Mouse (Mus musculus): ENCODE data around the gene Lmx1b. TPM values are rescaled to one million over a fixed set of nuclear protein-coding genes. Genes with fewer than 3 reads are reported as not detected.

The Lmx1b gene
- polyA plus RNA-seq, 1 experiment from 2014 or later: 0.34 TPM

DNA sequence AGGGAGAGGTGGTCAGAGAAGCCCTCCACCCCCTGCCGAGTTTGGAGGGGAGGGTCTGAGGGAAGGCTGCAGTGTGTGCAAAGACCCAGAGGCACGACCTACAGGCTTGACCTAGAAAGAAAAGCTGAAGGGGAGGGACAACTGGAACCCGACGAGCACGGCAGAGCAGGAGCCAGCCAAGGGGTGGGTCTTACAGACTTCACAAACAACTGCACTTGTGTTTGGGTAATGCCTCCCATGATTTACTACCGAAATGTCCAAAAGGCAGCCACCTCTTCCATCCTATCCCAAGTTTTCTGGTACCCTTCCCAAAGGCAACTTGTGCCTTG, 58.9 kb downstream of the Lmx1b start:
- DNase-seq (ENCODE audit: low spot score) (no peak), ATAC-seq (no peak)
- peak overlapping the region; percentile 51 for H3K4me2 ChIP-seq (ENCODE audit: low read length)
- H3K36me3 ChIP-seq (ENCODE audit: control insufficient read depth, insufficient read depth, low read length): no peaks in the 10 kb centered on the region
- H3K4me3 ChIP-seq (ENCODE audit: low read depth, low read length): 0 out of 2 replicates have a peak overlapping the region, but pooled peaks have one; percentile 22
- H3K27ac ChIP-seq (ENCODE audit: low read depth, low read length): no peak overlapping the region
- H3K27me3 ChIP-seq (replicated peaks; ENCODE audit: control insufficient read depth, insufficient read depth, low read length): peaks cover 91% of the 10 kb centered on the region
- no peaks in the 10 kb centered on the region for H3K9me3 ChIP-seq (replicated peaks; ENCODE audit: control insufficient read depth, low read length)
- H3K9ac ChIP-seq (ENCODE audit: low read length): no peak overlapping the region; the same call in 1 of the 2 replicates
- 1% methylated on average over 6 of the region's 6 CpGs for WGBS
- H3K4me1 ChIP-seq (ENCODE audit: control insufficient read depth, insufficient read depth, low read length): peaks cover 31% of the 10 kb centered on the region

DNA sequence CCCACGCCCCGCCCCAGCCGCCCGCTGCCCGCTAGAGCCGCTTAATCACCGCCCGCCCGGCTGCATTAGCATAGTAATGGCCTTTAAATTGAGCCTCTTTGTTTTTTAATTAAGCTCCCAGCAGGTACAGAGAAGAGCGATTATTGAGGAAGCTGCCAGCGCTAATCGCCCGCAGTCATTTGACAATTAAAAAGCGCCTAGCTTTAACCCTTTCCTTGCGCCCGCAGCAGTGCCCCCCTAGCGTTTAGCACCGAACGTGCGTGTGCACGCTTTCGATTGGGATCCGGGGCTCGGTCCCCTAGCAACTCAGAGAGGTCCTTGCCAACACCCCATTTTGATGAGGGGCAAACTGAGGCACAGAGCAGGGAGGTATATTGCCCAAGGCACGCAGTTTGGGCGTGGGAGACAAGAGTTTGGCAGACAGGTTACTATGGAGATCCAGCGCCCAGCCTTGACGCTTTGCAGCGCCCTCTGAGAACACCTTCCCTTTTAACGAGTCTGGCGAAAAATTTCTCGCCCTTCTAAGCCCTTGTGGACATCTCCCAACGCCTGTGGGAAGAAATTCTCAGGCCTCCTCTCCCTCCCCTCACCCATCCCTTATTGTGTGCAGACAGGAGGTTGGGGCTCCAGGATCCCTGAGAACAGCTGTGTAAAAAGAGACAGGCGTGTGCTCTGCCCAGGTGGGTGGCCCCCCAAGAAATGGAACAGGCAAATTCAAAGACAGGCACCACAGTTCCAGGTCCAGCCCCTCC, 59.4 kb downstream of the Lmx1b start:
- Histone ChIP-seq H3K27me3 (replicated peaks; ENCODE audit: control insufficient read depth, insufficient read depth, low read length) (peaks cover 88% of the 10 kb centered on the region), H3K4me1 (ENCODE audit: control insufficient read depth, insufficient read depth, low read length) (peaks cover 31% of the 10 kb centered on the region), H3K9me3 (replicated peaks; ENCODE audit: control insufficient read depth, low read length) (no peaks in the 10 kb centered on the region), H3K4me3 (ENCODE audit: low read depth, low read length) (peak overlapping the region; percentile 22), H3K4me2 (ENCODE audit: low read length) (peak overlapping the region; percentile 51), H3K36me3 (ENCODE audit: control insufficient read depth, insufficient read depth, low read length) (no peaks in the 10 kb centered on the region), H3K27ac (ENCODE audit: low read depth, low read length) (no peak overlapping the region), H3K9ac (ENCODE audit: low read length) (peak overlapping the region; percentile 25; the same call in 1 of the 2 replicates)
- DNase-seq (ENCODE audit: low spot score): peak; percentile 90
- ATAC-seq: peak; percentile 78
- WGBS: under 1% methylated on average over 34 of the region's 34 CpGs

DNA sequence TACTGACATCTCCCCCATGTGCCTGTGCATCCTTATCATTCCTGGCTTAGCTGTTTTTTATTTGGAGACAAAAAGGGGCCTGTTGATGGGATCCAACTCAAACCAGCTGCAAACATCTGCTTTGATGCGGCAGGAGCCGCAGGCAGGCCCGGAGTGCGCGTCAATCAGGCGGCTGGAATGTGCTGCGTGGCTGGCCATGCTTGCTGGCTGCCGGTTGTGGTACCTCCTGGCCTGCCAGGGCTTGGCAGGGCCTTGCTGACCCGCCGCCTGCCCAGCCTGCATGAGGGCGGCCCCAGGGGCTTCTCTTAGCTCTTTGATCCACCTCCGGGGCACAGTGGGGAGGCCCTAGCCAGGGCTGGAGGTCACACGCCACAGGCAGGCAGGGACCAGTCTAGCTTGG, 64.9 kb downstream of the Lmx1b start:
- 20% methylated on average over 13 of the region's 13 CpGs for WGBS

DNA sequence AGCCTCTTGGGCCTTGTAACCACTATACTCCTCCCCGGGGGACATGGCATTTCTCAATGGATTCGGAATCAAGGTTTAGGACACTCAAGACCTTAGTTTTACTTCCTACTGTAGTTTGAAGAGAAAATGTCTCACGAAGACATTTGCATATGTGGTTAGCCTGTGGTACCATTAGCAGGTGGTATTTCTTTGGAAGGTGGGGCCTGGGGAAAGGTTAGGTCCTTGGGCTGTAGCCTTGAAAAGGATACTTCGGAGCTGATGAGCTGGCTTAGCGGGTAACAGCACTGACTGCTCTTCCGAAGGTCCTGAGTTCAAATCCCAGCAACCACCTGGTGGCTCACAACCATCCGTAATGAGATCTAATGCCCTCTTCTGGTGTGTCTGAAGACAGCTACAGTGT, 67.2 kb downstream of the Lmx1b start:
- H3K36me3 ChIP-seq (ENCODE audit: control insufficient read depth, insufficient read depth, low read length): no peaks in the 10 kb centered on the region
- no peak overlapping the region for H3K9ac ChIP-seq (ENCODE audit: low read length)
- H3K9me3 ChIP-seq (replicated peaks; ENCODE audit: control insufficient read depth, low read length): no peaks in the 10 kb centered on the region
- ATAC-seq: no peak
- peaks cover 72% of the 10 kb centered on the region for H3K27me3 ChIP-seq (replicated peaks; ENCODE audit: control insufficient read depth, insufficient read depth, low read length)
- WGBS: 87% methylated on average over 7 of the region's 7 CpGs
- no peaks in the 10 kb centered on the region for H3K4me1 ChIP-seq (ENCODE audit: control insufficient read depth, insufficient read depth, low read length)
- no peak for DNase-seq (ENCODE audit: low spot score)
- no peak overlapping the region for H3K4me3 ChIP-seq (ENCODE audit: low read depth, low read length)
- no peak overlapping the region for H3K4me2 ChIP-seq (ENCODE audit: low read length)
- no peak overlapping the region for H3K27ac ChIP-seq (ENCODE audit: low read depth, low read length)

More for the DNA sequence above, 64.9 kb downstream of the Lmx1b start:
- no peak overlapping the region for H3K4me2 ChIP-seq (ENCODE audit: low read length)
- H3K9me3 ChIP-seq (replicated peaks; ENCODE audit: control insufficient read depth, low read length): no peaks in the 10 kb centered on the region
- no peak for ATAC-seq
- no peak overlapping the region for H3K9ac ChIP-seq (ENCODE audit: low read length)
- no peak for DNase-seq (ENCODE audit: low spot score)
- peaks cover 3% of the 10 kb centered on the region; the same call in 1 of the 2 replicates for H3K4me1 ChIP-seq (ENCODE audit: control insufficient read depth, insufficient read depth, low read length)
- H3K27me3 ChIP-seq (replicated peaks; ENCODE audit: control insufficient read depth, insufficient read depth, low read length): peaks cover 73% of the 10 kb centered on the region
- no peak overlapping the region for H3K4me3 ChIP-seq (ENCODE audit: low read depth, low read length)
- H3K27ac ChIP-seq (ENCODE audit: low read depth, low read length): no peak overlapping the region
- H3K36me3 ChIP-seq (ENCODE audit: control insufficient read depth, insufficient read depth, low read length): no peaks in the 10 kb centered on the region

DNA sequence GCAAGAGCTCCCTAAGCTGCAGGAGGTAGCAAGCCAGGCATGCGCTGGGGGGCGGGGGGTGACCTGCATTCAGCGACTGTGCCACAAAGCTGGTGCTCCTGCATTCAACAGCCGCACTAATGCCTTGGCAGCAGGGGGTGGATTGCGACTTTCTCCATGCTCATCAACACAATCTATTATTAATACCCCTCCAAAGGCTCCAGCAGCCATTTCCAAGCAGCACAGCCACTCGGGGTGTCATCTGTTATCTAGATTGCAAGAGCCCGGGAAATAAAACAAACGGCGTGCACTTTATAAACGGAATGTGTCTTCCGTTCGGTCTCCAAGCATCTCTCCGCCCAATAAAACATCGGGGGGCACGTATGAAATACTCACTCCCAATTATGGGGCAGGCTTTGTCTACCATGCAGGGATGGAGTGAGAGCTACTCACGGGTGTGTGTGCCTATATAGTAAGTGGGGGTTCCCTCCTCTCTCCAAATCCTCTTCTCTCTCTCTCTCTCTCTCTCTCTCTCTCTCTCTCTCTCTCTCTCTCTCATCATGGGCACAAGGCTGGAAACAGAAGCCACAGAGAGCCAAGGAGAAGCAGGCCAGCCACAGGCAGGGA, 69.0 kb downstream of the Lmx1b start:
- H3K9ac ChIP-seq (ENCODE audit: low read length): no peak overlapping the region
- ATAC-seq: no peak
- peaks cover 63% of the 10 kb centered on the region for H3K27me3 ChIP-seq (replicated peaks; ENCODE audit: control insufficient read depth, insufficient read depth, low read length)

DNA sequence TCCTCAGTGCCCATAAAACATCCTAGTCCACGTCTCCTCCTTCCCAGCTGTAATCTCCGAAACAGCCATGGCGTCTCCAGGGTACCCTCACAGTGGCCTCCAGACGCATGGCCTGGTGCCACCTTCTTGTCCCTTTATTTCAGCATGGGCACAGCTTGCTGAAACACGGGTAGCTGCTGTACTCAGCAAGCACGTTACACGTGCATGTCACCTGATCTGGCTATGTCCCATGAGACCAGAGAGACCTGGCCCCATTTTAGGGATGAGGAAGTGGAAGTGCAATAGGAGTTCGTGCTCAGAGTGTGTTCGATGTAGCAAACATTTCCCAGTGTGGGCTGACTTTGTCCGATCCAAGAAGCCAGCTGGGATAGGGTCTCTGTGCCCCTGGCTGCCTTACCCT, 70.6 kb downstream of the Lmx1b start:
- no peak overlapping the region for H3K4me3 ChIP-seq (ENCODE audit: low read depth, low read length)

More for the DNA sequence above, 69.0 kb downstream of the Lmx1b start:
- H3K9me3 ChIP-seq (replicated peaks; ENCODE audit: control insufficient read depth, low read length): no peaks in the 10 kb centered on the region
- 25% methylated on average over 16 of the region's 16 CpGs for WGBS
- DNase-seq (ENCODE audit: low spot score): no peak
- 0 out of 2 replicates have a peak overlapping the region, but pooled peaks have one; percentile 5 for H3K27ac ChIP-seq (ENCODE audit: low read depth, low read length)
- no peaks in the 10 kb centered on the region for H3K4me1 ChIP-seq (ENCODE audit: control insufficient read depth, insufficient read depth, low read length)
- H3K36me3 ChIP-seq (ENCODE audit: control insufficient read depth, insufficient read depth, low read length): no peaks in the 10 kb centered on the region
- H3K4me3 ChIP-seq (ENCODE audit: low read depth, low read length): no peak overlapping the region
- no peak overlapping the region for H3K4me2 ChIP-seq (ENCODE audit: low read length)

DNA sequence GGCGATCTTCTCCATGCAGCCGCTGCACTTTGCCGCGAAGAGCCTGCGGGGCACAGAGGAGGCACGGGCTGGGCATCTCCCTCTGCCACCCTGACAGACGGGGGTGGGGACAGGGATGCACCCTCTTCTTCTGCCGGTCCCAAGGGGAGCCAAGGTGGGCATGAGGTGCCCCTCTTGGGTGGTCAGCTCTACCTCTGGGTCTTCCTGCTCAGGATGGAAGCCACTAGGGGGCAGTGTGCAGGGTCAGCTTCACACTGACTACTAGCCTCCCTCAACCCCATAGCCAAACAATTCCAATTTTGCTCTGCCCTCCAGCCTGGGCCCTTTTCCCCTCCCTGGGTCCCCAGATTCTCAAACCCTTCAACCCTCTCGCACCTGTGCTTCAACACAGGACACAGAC, 71.1 kb downstream of the Lmx1b start:
- no peaks in the 10 kb centered on the region for H3K36me3 ChIP-seq (ENCODE audit: control insufficient read depth, insufficient read depth, low read length)
- no peak for ATAC-seq
- H3K4me2 ChIP-seq (ENCODE audit: low read length): no peak overlapping the region
- H3K27me3 ChIP-seq (replicated peaks; ENCODE audit: control insufficient read depth, insufficient read depth, low read length): peaks cover 56% of the 10 kb centered on the region
- no peaks in the 10 kb centered on the region for H3K9me3 ChIP-seq (replicated peaks; ENCODE audit: control insufficient read depth, low read length)
- H3K27ac ChIP-seq (ENCODE audit: low read depth, low read length): no peak overlapping the region
- no peak overlapping the region for H3K4me3 ChIP-seq (ENCODE audit: low read depth, low read length)
- no peak overlapping the region for H3K9ac ChIP-seq (ENCODE audit: low read length)
- peaks cover 3% of the 10 kb centered on the region; the same call in 1 of the 2 replicates for H3K4me1 ChIP-seq (ENCODE audit: control insufficient read depth, insufficient read depth, low read length)
- WGBS: 46% methylated on average over 9 of the region's 9 CpGs
- DNase-seq (ENCODE audit: low spot score): no peak

More for the DNA sequence above, 70.6 kb downstream of the Lmx1b start:
- Histone ChIP-seq H3K4me2 (ENCODE audit: low read length) (no peak overlapping the region), H3K36me3 (ENCODE audit: control insufficient read depth, insufficient read depth, low read length) (no peaks in the 10 kb centered on the region), H3K27me3 (replicated peaks; ENCODE audit: control insufficient read depth, insufficient read depth, low read length) (peaks cover 56% of the 10 kb centered on the region), H3K27ac (ENCODE audit: low read depth, low read length) (no peak overlapping the region), H3K9me3 (replicated peaks; ENCODE audit: control insufficient read depth, low read length) (no peaks in the 10 kb centered on the region), H3K4me1 (ENCODE audit: control insufficient read depth, insufficient read depth, low read length) (peaks cover 3% of the 10 kb centered on the region; the same call in 1 of the 2 replicates), H3K9ac (ENCODE audit: low read length) (no peak overlapping the region)
- no peak for ATAC-seq
- 75% methylated on average over 10 of the region's 10 CpGs for WGBS
- no peak for DNase-seq (ENCODE audit: low spot score)

DNA sequence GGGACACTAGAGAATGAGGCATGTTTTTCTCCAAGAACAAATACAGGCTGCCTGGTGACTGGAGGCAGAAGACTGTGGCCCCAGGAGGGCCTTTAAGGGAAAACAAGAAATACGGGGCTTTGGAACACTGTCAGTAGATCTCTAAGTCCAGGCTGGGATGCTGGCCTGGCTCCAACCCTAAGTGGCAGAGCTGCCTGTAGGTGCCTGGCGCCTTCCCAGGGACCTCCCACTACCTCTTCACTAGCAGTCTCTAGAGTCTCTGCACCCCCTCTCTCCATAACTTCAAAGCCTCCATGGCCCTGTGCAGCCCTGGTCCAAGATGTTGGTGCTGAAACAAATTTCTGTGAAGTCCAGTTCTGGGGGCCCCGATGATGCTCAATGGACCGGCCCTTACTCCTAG, 74.4 kb downstream of the Lmx1b start:
- Histone ChIP-seq H3K27me3 (replicated peaks; ENCODE audit: control insufficient read depth, insufficient read depth, low read length) (peaks cover 42% of the 10 kb centered on the region), H3K4me1 (ENCODE audit: control insufficient read depth, insufficient read depth, low read length) (peaks cover 3% of the 10 kb centered on the region; the same call in 1 of the 2 replicates), H3K4me2 (ENCODE audit: low read length) (no peak overlapping the region), H3K36me3 (ENCODE audit: control insufficient read depth, insufficient read depth, low read length) (no peaks in the 10 kb centered on the region), H3K9me3 (replicated peaks; ENCODE audit: control insufficient read depth, low read length) (no peaks in the 10 kb centered on the region), H3K4me3 (ENCODE audit: low read depth, low read length) (no peak overlapping the region), H3K27ac (ENCODE audit: low read depth, low read length) (no peak overlapping the region), H3K9ac (ENCODE audit: low read length) (no peak overlapping the region)
- DNase-seq (ENCODE audit: low spot score): peak; percentile 69
- WGBS: 48% methylated on average over 4 of the region's 4 CpGs
- no peak for ATAC-seq

DNA sequence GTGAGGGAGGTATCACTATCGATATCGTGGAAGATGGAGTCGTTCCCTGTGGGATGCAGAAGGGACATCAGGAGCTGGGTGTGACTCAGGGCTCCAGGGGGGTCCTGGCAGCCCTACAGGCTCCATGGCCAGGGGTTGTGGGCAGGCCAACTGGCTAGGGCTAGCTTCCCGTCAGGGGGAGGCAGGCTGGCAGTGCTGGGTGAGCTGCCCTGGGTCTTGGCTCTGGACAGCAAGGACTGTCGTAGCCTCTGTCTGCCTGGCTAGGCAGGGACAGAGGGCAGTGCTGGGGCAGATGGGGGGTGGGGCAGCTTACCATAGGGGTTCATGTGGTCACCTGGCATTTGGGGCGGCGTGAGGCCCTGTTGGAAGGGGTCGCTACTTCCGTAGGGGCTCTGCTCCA, 75.6 kb downstream of the Lmx1b start:
- H3K36me3 ChIP-seq (ENCODE audit: control insufficient read depth, insufficient read depth, low read length): no peaks in the 10 kb centered on the region
- H3K27me3 ChIP-seq (replicated peaks; ENCODE audit: control insufficient read depth, insufficient read depth, low read length): peaks cover 32% of the 10 kb centered on the region
- H3K27ac ChIP-seq (ENCODE audit: low read depth, low read length): no peak overlapping the region
- H3K4me2 ChIP-seq (ENCODE audit: low read length): no peak overlapping the region
- DNase-seq (ENCODE audit: low spot score) (no peak), ATAC-seq (no peak)
- no peak overlapping the region for H3K4me3 ChIP-seq (ENCODE audit: low read depth, low read length)
- no peak overlapping the region for H3K9ac ChIP-seq (ENCODE audit: low read length)
- WGBS: 85% methylated on average over 9 of the region's 9 CpGs
- peaks cover 3% of the 10 kb centered on the region; the same call in 1 of the 2 replicates for H3K4me1 ChIP-seq (ENCODE audit: control insufficient read depth, insufficient read depth, low read length)
- H3K9me3 ChIP-seq (replicated peaks; ENCODE audit: control insufficient read depth, low read length): no peaks in the 10 kb centered on the region
